Mouse (Mus musculus) c-Kit-positive CD71-negative TER-119-negative erythroid progenitor cells, embryonic 14.5 days (primary cell): ENCODE results near the gene H2-M2.
"Not testable (repeated sequence)": the region's sequence is repeated elsewhere in the genome, so short reads cannot be mapped to it uniquely, and the experiment has no call there.

Experiments used
- DNase-seq: peaks from one replicate; pipeline ENCODE4 v3.0.0-alpha.2; 2013; ENCODE audit warnings: low read depth

Gene H2-M2

DNA sequence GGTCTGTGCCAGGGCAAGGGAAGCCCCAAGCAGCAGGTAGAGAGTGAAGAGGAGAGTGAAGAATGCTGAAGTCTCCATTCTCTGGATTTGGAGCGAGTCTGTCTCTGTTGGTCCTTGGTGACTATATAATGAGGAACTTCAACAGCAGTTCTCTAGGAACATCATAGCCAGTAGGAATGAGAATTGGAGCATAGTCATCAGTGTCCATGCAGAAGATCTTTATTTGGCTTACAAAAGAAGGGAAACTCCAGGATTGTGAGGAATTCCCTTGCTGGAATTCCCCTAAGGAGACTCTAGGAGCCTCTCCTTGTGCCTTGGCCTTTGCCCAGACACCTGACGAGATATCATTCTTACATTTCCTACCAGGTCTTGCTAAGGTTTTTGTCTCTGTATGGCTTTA is at the start of gene H2-M2:
Gene H2-M2, minus strand, starts transcription at position 101 of the 400 bp plus-strand sequence.
- no peak for DNase-seq

GRCm38 (mm10) chr17:37525427-37525826 is 42.1 kb upstream of the H2-M2 start:
- DNase-seq: not testable (repeated sequence)

GRCm38 (mm10) chr17:37524612-37525011 is 41.3 kb upstream of the H2-M2 start:
- not testable (repeated sequence) for DNase-seq

DNA sequence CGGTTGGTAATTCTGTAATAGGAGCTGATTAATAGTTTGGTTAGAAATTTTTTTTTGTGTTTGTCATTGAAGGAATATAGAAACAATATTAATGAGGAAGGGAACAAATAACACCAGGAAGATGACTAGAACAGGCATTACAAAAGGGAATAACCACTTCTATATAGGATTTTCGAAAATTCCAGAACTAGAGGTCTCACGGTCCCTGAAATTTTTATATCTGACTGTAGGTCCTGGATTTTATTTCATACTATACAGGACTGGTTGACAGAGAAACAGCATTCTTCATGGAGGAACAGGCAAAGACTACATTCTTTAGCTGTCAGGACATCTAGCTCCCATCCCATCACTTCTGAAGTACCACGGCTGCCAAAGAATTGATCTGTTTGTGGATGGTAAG is 24.4 kb upstream of the H2-M2 start, which contains the start of gene Olfr111:
Gene Olfr111, plus strand, starts transcription at position 301 of the 400 bp plus-strand sequence.
- DNase-seq: no peak

DNA sequence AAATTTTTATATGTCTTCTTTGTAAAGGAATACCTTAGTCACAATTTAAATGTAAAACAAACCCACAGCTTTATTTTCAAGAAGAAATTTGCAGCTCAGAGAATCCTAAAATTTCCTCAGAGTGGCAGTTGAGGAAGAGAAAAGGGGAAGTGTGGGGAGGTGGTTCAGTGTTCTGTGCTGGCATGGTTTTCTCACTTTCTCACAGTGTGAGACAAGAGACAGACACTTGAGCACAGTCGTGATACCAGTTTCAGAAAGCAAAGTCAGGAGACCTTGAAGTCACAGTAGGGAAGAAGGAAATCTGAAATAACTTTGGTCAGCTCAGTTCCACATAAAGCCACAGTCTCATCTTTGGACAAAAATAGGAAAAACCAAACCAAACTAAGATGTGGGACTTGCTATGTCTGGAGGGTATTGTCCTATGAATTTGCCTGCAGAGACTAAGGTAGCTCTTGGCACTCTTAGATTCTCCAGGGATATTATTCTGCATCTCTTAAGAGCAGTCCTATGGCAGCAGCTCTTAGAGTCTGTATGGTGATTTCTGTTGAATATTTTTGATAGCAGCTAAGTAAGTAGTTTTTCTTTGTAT is 8.7 kb upstream of the H2-M2 start, which contains the start of gene Olfr110:
Gene Olfr110, plus strand, starts transcription at position 539 of the 589 bp plus-strand sequence.
- DNase-seq: peak; percentile 7

- no peak for DNase-seq
These were observed 24.7 kb downstream of the H2-M2 start, which contains the start of gene Olfr109 for GRCm38 (mm10) chr17:37458616-37459015. Gene Olfr109 (plus strand): TSS chr17:37458916.

DNA sequence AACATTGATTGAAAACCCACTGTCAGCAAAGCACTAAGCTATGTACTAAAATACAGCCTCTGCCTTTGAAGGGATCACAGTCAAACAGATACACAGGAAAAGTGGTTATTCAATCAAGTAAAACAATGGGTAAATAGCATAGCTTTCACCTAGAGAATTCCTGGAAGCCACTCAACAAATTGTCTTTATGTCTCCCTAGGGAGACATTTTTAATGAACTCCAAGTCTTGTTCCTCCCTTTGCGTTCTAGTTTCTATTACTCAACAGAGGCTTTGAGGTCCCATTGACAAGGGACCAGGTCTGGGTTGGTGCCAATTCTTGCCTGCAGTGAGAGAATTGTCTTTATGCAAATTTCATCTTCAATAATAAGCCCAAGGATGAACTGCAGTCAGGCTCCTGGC is 38.2 kb downstream of the H2-M2 start, which contains the start of gene Olfr108:
Gene Olfr108, plus strand, starts transcription at position 301 of the 400 bp plus-strand sequence.
- DNase-seq: no peak
